Mouse (Mus musculus) stomach, embryonic 16.5 days (tissue): ENCODE measurements around the gene Isyna1. TPM values are rescaled to one million over a fixed set of nuclear protein-coding genes. Genes with fewer than 3 reads are reported as not detected.

Experiments
- polyA plus RNA-seq: library from polyadenylated mRNA; unstranded; fragments of >200 nt; fragmentation: Nextera tagmentation; extraction: Ambion mirVana; gene quantifications from 2 replicates; pipeline ENCODE4 v1.2.1, GENCODE M21; 2015

The Isyna1 gene
- polyA plus RNA-seq, 1 experiment from 2014 or later = 104 TPM

Other genes with a start within 250 kb of the Isyna1 start
- gene Upf1, start 241.1 kb upstream of the Isyna1 start, polyA plus RNA-seq = 7.4 and 8.2 TPM in 2 replicates
- 0.15 and 0.25 TPM in 2 replicates for gene Comp, start 220.8 kb upstream of the Isyna1 start, polyA plus RNA-seq
- gene Crtc1, start 154.8 kb upstream of the Isyna1 start, polyA plus RNA-seq = 13.9 and 16.2 TPM in 2 replicates
- gene Klhl26, start 117.4 kb upstream of the Isyna1 start, polyA plus RNA-seq = 24.2 and 24.9 TPM in 2 replicates
- gene Tmem59l, start 107.0 kb upstream of the Isyna1 start, polyA plus RNA-seq = 2.8 and 4.3 TPM in 2 replicates
- gene Crlf1, start 101.2 kb upstream of the Isyna1 start, polyA plus RNA-seq = 3.4 and 4.9 TPM in 2 replicates
- gene Rex1bd, start 87.6 kb upstream of the Isyna1 start, polyA plus RNA-seq = 118 and 125 TPM in 2 replicates
- gene Uba52, start 83.6 kb upstream of the Isyna1 start, polyA plus RNA-seq = 719 and 930 TPM in 2 replicates
- gene Fkbp8, start 66.6 kb upstream of the Isyna1 start, polyA plus RNA-seq = 291 and 298 TPM in 2 replicates
- 53.6 and 53.9 TPM in 2 replicates for gene Kxd1, start 66.4 kb upstream of the Isyna1 start, polyA plus RNA-seq
- 18.6 and 20.5 TPM in 2 replicates for gene Ell, start 54.9 kb upstream of the Isyna1 start, polyA plus RNA-seq
- gene Ssbp4, start 14.5 kb downstream of the Isyna1 start, polyA plus RNA-seq = 65.2 and 68.3 TPM in 2 replicates
- 2.9 and 3.0 TPM in 2 replicates for gene Lrrc25, start 21.8 kb downstream of the Isyna1 start, polyA plus RNA-seq
- 0.57 and 0.60 TPM in 2 replicates for gene Gdf15, start 38.1 kb downstream of the Isyna1 start, polyA plus RNA-seq
- 47.4 and 57.5 TPM in 2 replicates for gene Pgpep1, start 66.0 kb downstream of the Isyna1 start, polyA plus RNA-seq
- 154 and 173 TPM in 2 replicates for gene Lsm4, start 78.9 kb downstream of the Isyna1 start, polyA plus RNA-seq
- 22.5 and 30.0 TPM in 2 replicates for gene Jund, start 104.6 kb downstream of the Isyna1 start, polyA plus RNA-seq
- gene Iqcn, start 109.1 kb downstream of the Isyna1 start, polyA plus RNA-seq = not detected in 2 replicates
- gene Gm3336, start 124.2 kb downstream of the Isyna1 start, polyA plus RNA-seq = 2.0 and 4.2 TPM in 2 replicates
- 0.23 and 0.84 TPM in 2 replicates for gene Pde4c, start 129.3 kb downstream of the Isyna1 start, polyA plus RNA-seq
- gene Rab3a, start 160.3 kb downstream of the Isyna1 start, polyA plus RNA-seq = 23.4 and 23.8 TPM in 2 replicates
- 47.6 and 54.3 TPM in 2 replicates for gene Mpv17l2, start 166.6 kb downstream of the Isyna1 start, polyA plus RNA-seq
- gene Pik3r2, start 182.3 kb downstream of the Isyna1 start, polyA plus RNA-seq = 57.6 and 60.8 TPM in 2 replicates
- 10.0 and 10.5 TPM in 2 replicates for gene Mast3, start 210.7 kb downstream of the Isyna1 start, polyA plus RNA-seq
- gene Il12rb1, start 214.1 kb downstream of the Isyna1 start, polyA plus RNA-seq = 0.23 TPM in 1 of 2 replicates, not detected in the other
- gene Arrdc2, start 245.3 kb downstream of the Isyna1 start, polyA plus RNA-seq = 6.0 and 7.1 TPM in 2 replicates